19 mouse cellular contexts compared by ENCODE assay signal in genomic region chr9:117435856-117436255, GRCm38 (mm10).
DNase-seq lines count a peak whose midpoint lies in the region; ATAC-seq lines count a peak whose summit lies in the region.
"Had no signal": no experiment of that assay in that cellular context is flagged by ENCODE, and none has a peak within 500 bp of the region (broad histone marks: within the 10 kb centered on the region; RNA-seq: fewer than 3 reads in every experiment).

No protein-coding gene starts in this region.

- no peak overlapping the region for H3K9ac ChIP-seq in forebrain, embryonic 14.5 days (ENCODE audit: low read length)
- H3K9ac ChIP-seq: embryonic facial prominence, embryonic 12.5 days; forebrain, embryonic 12.5 days; heart, embryonic 13.5 days; hindbrain, embryonic 14.5 days; liver, embryonic 14.5 days had no signal

- H3K27me3 ChIP-seq in forebrain, embryonic 14.5 days (replicated peaks; ENCODE audit: control insufficient read depth, insufficient read depth, low read length), result no peaks in the 10 kb centered on the region
- no peaks in the 10 kb centered on the region for H3K27me3 ChIP-seq in forebrain, embryonic 10.5 days (ENCODE audit: poor library complexity, severe bottlenecking)
- H3K27me3 ChIP-seq: embryonic facial prominence, embryonic 12.5 days; forebrain, embryonic 12.5 days; heart, embryonic 13.5 days had no signal

- no peak overlapping the region for H3K27ac ChIP-seq in forebrain, embryonic 14.5 days (ENCODE audit: low read depth, low read length)
- no peak overlapping the region for H3K27ac ChIP-seq in forebrain, embryonic 10.5 days
- H3K27ac ChIP-seq: embryonic facial prominence, embryonic 12.5 days; forebrain, embryonic 12.5 days; heart, embryonic 13.5 days; hindbrain, embryonic 14.5 days; limb, embryonic 10.5 days; liver, embryonic 14.5 days; macrophage; stomach, postnatal 0 days had no signal

- no peak overlapping the region for H3K4me2 ChIP-seq in forebrain, embryonic 14.5 days (ENCODE audit: low read length)
- H3K4me2 ChIP-seq: embryonic facial prominence, embryonic 12.5 days; forebrain, embryonic 12.5 days; heart, embryonic 13.5 days; hindbrain, embryonic 14.5 days had no signal

- ATAC-seq in forebrain, embryonic 14.5 days, result no peak

- 65% methylated on average over 2 of the region's 2 CpGs for WGBS in forebrain, embryonic 14.5 days
- WGBS in forebrain, embryonic 10.5 days, result 74% methylated on average over 2 of the region's 2 CpGs

- H3K4me1 ChIP-seq in forebrain, embryonic 14.5 days (ENCODE audit: control insufficient read depth, insufficient read depth, low read length), result no peaks in the 10 kb centered on the region
- no peaks in the 10 kb centered on the region for H3K4me1 ChIP-seq in forebrain, embryonic 10.5 days
- H3K4me1 ChIP-seq: embryonic facial prominence, embryonic 12.5 days; forebrain, embryonic 12.5 days; heart, embryonic 13.5 days; limb, embryonic 10.5 days had no signal

- no peaks in the 10 kb centered on the region for H3K9me3 ChIP-seq in forebrain, embryonic 14.5 days (replicated peaks; ENCODE audit: control insufficient read depth, low read length)
- 0 out of 2 replicates have a peak, but pooled peaks cover 4% of the 10 kb centered on the region for H3K9me3 ChIP-seq in forebrain, embryonic 10.5 days
- H3K9me3 ChIP-seq: embryonic facial prominence, embryonic 12.5 days; forebrain, embryonic 12.5 days; limb, embryonic 10.5 days had no signal

- H3K36me3 ChIP-seq in forebrain, embryonic 14.5 days (ENCODE audit: control insufficient read depth, insufficient read depth, low read length), result no peaks in the 10 kb centered on the region
- no peaks in the 10 kb centered on the region for H3K36me3 ChIP-seq in forebrain, embryonic 10.5 days (replicated peaks)
- H3K36me3 ChIP-seq: embryonic facial prominence, embryonic 12.5 days; forebrain, embryonic 12.5 days; heart, embryonic 13.5 days; limb, embryonic 10.5 days had no signal

- H3K4me3 ChIP-seq in forebrain, embryonic 14.5 days (ENCODE audit: low read depth, low read length), result no peak overlapping the region
- H3K4me3 ChIP-seq in forebrain, embryonic 10.5 days, result no peak overlapping the region
- H3K4me3 ChIP-seq: embryonic facial prominence, embryonic 12.5 days; forebrain, embryonic 12.5 days; heart, embryonic 13.5 days; limb, embryonic 10.5 days had no signal

- DNase-seq in forebrain, embryonic 14.5 days (ENCODE audit: low spot score), result peak; percentile 14
- no peak for DNase-seq in forebrain, embryonic 10.5 days (ENCODE audit: extremely low spot score, low spot score)
- peak; percentile 14 for DNase-seq in 3134 (ENCODE audit: extremely low read depth, insufficient read length, low spot score)
- peak; percentile 53 to 66 for DNase-seq in frontal cortex, postnatal 36 days (ENCODE audit: low spot score in 2 of 2)
- peak; percentile 13 to 77 for DNase-seq in left cerebral cortex, adult 8-10 months (ENCODE audit: low spot score in 2 of 2)
- no peak for DNase-seq in kidney, adult 8-10 months
- no peak for DNase-seq in adrenal gland, postnatal 36 days
- DNase-seq in ovary, postnatal 14 days (ENCODE audit: low spot score), result no peak
- DNase-seq: cerebellum, adult 9-10 months; gastrocnemius, postnatal 36 days; kidney, adult 2 months had no signal

Comparison
In these comparisons a context has a peak if more than half of its experiments do, and no peak if none do; other contexts are left out.
1. DNase-seq: peak in forebrain, embryonic 14.5 days (single experiment), 3134 (single experiment), frontal cortex, postnatal 36 days (2 of 2) and left cerebral cortex, adult 8-10 months (2 of 2); none in forebrain, embryonic 10.5 days (single experiment), kidney, adult 8-10 months (0 of 2), adrenal gland, postnatal 36 days (0 of 2) and ovary, postnatal 14 days (single experiment).